Mouse (Mus musculus) c-Kit-positive CD71-negative TER-119-negative erythroid progenitor cells, embryonic 14.5 days (primary cell): ENCODE results near the gene Ifna4.
"Not testable (repeated sequence)": the region's sequence is repeated elsewhere in the genome, so short reads cannot be mapped to it uniquely, and the experiment has no call there.

Experiments
- DNase-seq: peaks from one replicate; pipeline ENCODE4 v3.0.0-alpha.2; 2013; ENCODE audit warnings: low read depth

The Ifna4 gene

DNA sequence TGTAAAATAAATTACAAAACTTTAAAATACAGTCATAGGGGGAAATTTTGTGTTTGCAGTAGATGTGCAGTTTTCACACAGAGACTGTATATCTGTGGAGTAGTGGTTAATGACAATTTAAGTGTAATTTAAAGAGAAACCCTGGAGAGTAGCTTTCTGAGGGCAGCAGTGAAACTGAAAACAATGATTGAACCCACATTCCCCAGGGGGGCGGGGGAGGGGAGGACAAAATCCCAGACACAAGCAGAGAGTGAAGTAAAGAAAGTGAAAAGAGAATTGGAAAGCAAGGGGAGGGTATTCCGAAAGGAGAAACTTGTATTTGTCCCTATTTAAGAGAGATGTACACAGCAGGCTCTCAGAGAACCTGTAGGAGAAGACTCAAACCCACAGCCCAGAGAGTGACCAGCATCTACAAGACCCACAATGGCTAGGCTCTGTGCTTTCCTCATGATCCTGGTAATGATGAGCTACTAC, at the start of gene Ifna4:
TSS of gene Ifna4 (plus strand) at position 424 of the 474 bp plus-strand sequence.
- no peak for DNase-seq

DNA sequence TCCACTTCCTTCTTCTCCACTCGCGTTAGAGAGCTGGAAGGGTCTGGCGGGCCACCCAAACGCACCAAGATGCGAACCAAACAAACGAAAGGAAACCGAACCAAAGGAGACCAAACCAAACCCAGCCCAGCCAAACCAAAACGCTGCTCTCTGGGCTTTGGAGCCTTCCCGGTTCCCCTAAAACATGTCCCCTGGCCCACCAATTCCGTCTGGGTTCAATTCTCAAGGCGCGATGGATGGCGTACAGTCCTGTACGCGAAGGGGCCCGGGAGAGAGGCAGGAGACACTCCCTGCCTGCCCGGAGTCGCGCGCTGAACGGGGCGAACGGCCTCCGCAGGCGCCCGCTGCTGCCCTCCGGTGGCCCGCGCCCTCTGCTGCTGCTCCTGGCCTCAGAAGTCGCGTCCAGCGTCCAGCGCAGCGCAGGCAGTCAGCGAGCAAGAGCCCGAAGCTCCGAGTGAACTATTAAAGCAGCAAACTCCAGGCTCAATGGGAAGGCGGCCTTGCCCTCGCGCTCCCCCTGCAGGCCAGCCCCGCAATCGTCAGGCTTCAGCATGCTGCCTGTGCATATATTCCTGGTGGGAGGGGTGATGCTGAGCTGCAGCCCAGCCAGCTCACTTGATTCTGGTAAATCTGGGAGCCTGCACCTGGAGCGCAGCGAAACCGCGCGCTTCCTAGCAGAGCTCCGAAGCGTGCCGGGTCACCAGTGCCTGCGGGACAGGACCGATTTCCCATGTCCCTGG, 47.6 kb upstream of the Ifna4 start, which contains the start of gene Gm13275:
TSS of gene Gm13275 (plus strand) at position 552 of the 740 bp plus-strand sequence.
- DNase-seq, result not testable (repeated sequence)

DNA sequence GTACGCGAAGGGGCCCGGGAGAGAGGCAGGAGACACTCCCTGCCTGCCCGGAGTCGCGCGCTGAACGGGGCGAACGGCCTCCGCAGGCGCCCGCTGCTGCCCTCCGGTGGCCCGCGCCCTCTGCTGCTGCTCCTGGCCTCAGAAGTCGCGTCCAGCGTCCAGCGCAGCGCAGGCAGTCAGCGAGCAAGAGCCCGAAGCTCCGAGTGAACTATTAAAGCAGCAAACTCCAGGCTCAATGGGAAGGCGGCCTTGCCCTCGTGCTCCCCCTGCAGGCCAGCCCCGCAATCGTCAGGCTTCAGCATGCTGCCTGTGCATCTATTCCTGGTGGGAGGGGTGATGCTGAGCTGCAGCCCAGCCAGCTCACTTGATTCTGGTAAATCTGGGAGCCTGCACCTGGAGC, 44.6 kb upstream of the Ifna4 start, which contains the start of gene Gm13279:
TSS of gene Gm13279 (plus strand) at position 301 of the 400 bp plus-strand sequence.
- DNase-seq, result not testable (repeated sequence)

GRCm38 (mm10) chr4:88799365-88799764, 42.3 kb upstream of the Ifna4 start, which contains the start of gene Gm13285:
Gene Gm13285 (plus strand): TSS chr4:88799665.
- not testable (repeated sequence) for DNase-seq

DNA sequence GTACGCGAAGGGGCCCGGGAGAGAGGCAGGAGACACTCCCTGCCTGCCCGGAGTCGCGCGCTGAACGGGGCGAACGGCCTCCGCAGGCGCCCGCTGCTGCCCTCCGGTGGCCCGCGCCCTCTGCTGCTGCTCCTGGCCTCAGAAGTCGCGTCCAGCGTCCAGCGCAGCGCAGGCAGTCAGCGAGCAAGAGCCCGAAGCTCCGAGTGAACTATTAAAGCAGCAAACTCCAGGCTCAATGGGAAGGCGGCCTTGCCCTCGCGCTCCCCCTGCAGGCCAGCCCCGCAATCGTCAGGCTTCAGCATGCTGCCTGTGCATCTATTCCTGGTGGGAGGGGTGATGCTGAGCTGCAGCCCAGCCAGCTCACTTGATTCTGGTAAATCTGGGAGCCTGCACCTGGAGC, 38.7 kb upstream of the Ifna4 start, which contains the start of gene Gm13287:
TSS of gene Gm13287 (plus strand) at position 301 of the 400 bp plus-strand sequence.
- DNase-seq, result not testable (repeated sequence)

- DNase-seq, result not testable (repeated sequence)
Observed at GRCm38 (mm10) chr4:88805231-88805630, 36.4 kb upstream of the Ifna4 start, which contains the start of gene Gm13288. Gene Gm13288 (plus strand): TSS chr4:88805531.

GRCm38 (mm10) chr4:88805761-88806160, 35.9 kb upstream of the Ifna4 start:
- DNase-seq, result not testable (repeated sequence)

DNA sequence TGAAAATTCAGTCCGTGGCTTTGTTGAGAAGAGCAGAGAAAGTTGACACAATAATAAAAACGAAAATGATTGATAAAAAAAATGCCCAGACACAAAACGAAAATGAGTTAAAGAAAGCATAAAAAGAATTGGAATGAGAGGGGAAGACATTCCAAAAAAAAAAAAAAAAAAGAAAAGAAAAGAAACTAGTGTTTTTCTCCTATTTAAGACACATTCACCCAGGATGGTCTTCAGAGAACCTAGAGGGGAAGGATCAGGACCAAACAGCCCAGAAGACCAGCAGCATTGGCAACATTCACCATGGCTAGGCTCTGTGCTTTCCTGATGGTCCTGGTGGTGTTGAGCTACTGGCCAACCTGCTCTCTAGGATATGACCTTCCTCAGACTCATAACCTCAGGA, 25.7 kb upstream of the Ifna4 start, which contains the start of gene Ifna7:
TSS of gene Ifna7 (plus strand) at position 301 of the 400 bp plus-strand sequence.
- no peak for DNase-seq

DNA sequence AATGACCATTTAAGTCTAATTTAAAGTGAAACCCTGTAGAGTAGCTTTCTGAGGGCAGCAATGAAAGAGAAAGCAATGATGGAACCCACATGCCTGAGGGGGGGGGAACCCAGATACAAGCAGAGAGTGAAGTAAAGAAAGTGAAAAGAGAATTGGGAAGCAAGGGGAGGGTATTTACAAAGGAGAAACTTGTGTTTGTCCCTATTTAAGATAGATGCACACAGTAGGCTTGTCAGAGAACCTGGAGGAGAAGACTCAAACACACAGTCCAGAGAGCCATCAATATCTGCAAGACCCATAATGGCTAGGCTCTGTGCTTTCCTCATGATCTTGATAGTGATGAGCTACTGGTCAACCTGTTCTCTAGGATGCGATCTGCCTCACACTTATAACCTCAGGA, 22.0 kb upstream of the Ifna4 start, which contains the start of gene Ifna11:
TSS of gene Ifna11 (plus strand) at position 301 of the 400 bp plus-strand sequence.
- DNase-seq, result no peak

GRCm38 (mm10) chr4:88822995-88823394, 18.7 kb upstream of the Ifna4 start:
- no peak for DNase-seq

DNA sequence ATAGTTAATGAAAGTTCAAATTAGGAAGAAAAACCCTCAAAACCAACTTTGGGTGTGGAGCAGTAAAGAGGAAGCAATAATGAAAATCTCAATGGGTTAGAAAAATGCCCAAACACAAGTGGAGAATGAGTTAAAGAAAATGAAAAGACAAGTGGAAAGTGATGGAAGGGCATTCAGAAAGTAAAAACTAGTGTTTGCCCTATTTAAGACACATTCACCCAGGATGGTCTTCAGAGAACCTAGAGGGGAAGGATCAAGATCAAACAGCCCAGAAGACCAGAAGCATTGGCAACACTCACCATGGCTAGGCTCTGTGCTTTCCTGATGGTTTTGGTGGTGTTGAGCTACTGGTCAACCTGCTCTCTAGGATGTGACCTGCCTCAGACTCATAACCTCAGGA, 14.5 kb upstream of the Ifna4 start, which contains the start of gene Ifna6:
TSS of gene Ifna6 (plus strand) at position 301 of the 400 bp plus-strand sequence.
- DNase-seq, result not testable (repeated sequence)

GRCm38 (mm10) chr4:88830523-88830922, 11.1 kb upstream of the Ifna4 start:
- DNase-seq, result no peak

DNA sequence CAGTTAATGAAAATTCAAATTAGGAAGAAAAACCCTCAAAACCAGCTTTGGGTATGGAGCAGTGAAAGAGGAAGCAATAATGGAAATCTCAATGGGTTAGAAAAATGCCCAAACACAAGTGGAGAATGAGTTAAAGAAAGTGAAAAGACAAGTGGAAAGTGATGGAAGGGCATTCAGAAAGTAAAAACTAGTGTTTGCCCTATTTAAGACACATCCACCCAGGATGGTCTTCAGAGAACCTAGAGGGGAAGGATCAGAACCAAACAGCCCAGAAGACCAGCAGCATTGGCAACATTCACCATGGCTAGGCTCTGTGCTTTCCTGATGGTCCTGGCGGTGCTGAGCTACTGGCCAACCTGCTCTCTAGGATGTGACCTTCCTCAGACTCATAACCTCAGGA, 6.4 kb upstream of the Ifna4 start, which contains the start of gene Ifna5:
TSS of gene Ifna5 (plus strand) at position 301 of the 400 bp plus-strand sequence.
- not testable (repeated sequence) for DNase-seq

DNA sequence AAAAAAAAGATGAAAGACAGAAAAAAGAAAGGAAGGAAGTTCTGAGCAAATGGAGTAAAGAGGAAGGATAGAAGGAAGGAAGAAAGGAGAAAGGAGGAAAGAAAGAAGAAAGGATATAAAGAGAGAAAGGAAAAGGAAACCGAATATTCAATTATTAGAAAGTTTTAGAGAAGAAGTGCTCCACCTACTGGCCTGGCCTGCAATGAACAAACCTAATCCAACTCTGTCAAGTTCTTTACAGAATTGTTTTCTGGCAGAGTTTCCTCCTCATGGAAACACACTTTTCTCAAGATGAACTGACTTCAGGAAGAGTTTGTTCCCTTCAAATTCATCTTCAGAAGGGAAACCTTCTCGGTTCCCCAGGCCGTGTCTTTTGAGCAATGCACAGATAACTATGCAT, 2.8 kb upstream of the Ifna4 start:
- no peak for DNase-seq

GRCm38 (mm10) chr4:88840058-88840457, 1.6 kb upstream of the Ifna4 start:
- no peak for DNase-seq

DNA sequence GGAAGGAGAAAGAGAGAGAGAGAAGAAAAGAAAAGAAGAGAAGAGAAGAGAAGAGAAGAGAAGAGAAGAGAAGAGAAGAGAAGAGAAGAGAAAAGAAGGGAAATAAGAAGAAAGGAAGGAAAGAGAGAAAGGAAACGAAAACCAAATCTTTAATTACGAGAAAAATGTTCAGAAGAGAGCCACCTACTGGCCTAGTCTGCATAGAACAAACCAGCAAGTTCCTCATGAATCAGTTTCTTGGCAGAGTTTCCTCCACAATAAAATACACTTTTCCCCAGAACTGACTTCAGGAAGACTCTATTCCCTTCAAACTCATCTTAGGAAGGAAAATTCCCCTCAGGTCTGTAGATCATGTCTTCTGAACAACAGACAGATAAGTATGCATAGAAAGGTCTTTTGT, 3.7 kb downstream of the Ifna4 start:
- DNase-seq, result no peak

DNA sequence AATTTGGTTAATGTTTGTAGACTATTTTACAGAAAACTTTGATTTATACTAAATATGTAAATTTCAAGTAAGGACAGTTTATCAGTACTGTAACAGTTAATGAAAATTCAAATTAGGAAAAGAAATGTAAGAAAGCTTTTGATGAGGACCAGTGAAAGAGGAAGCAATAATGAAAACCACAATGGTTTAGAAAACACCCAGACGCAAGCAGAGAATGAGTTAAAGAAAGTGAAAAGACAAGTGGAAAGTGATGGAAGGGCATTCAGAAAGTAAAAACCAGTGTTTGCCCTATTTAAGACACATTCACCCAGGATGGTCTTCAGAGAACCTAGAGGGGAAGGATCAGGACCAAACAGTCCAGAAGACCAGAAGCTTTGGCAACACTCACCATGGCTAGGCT, 8.0 kb downstream of the Ifna4 start, which contains the start of gene Ifna1:
TSS of gene Ifna1 (plus strand) at position 390 of the 400 bp plus-strand sequence.
- DNase-seq, result no peak

- DNase-seq, result no peak
Observed at GRCm38 (mm10) chr4:88851026-88851763, 9.5 kb downstream of the Ifna4 start.

DNA sequence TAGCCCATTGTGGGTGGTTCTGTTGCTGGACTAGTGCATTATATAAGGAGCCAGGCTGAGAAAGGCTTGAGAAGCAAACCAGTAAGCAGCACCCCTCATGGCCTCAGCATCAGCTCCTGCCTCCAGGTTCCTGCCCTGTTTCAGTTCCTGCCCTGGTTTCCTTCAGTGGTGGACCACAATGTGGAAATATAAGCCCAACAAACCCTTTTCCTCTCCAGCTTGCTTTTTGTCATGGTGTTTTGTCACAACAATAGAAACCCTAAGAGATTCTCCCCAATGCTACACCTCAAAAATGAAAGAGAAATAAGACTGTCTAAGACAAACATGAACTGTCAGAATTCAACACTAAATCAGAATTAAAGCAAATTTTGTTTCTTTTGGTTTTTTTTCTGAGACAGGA, 17.6 kb downstream of the Ifna4 start:
- no peak for DNase-seq

DNA sequence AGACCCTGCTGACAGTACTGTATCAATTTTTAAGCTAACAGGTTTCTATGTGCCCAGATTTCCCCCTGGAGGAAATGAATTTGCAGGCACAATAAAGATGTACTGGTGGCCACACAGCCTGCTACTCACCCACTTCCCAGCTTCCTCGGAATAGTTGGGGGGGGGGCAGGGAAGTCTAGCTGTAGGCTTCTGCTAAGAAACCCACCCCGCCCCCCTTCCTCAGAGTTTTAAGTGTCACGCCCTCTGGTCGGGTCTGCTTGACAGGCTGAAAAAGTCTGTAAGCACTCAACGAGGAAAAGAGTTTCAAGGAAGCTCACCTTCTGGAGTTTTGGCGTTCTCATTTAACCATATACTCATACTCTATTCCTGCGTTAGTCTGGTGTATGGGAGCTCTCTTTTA, 21.6 kb downstream of the Ifna4 start:
- no peak for DNase-seq

- DNase-seq, result no peak
Observed at GRCm38 (mm10) chr4:88864599-88864998, 22.9 kb downstream of the Ifna4 start.

DNA sequence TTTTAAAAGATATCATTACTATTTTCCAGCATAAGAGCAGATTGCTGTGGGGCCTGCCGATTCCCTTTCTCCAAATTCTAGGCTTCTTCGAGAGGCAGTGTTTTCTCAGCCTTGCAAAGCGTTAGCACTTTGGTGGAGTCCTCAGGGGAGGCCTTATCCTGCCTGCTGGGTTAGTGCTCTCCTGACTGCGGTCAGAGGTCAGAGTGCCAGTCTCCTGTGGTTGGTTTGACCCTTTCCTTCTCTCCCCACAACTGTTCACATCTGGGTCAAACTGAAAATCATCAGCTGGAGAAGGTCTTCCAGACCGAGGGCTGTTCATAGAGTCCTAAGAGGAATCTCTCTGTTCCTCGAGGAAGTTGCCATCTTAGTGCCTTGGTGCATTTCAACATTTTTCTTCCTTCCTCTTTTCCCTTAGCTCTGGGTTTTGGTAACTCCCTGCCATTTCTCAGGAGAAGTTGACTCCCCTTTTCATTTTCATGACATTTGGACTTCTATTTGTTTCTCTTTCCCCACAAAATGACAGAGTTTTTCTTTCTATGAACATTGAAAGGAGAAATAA, 23.4 kb downstream of the Ifna4 start:
- DNase-seq, result no peak
